ENCODE assay signal across 12 mouse cellular contexts in genomic region chr1:81952095-81952494, GRCm38 (mm10).
"Had no signal": no experiment of that assay in that cellular context is flagged by ENCODE, and none has a peak within 500 bp of the region (broad histone marks: within the 10 kb centered on the region; RNA-seq: fewer than 3 reads in every experiment).

No protein-coding gene starts in this region.

- ATAC-seq: liver, embryonic 12.5 days had no signal

- H3K4me2 ChIP-seq: liver, embryonic 12.5 days; lung, embryonic 14.5 days; neural tube, embryonic 12.5 days had no signal

- DNase-seq: lung, adult 18-20 months; lung, embryonic 14.5 days; lung, postnatal 10 days; lung, postnatal 4 days; right cerebral cortex, postnatal 14 days; thymus, adult 18-20 months; thymus, postnatal 14 days; thymus, postnatal 36 days had no signal

- H3K36me3 ChIP-seq: liver, embryonic 12.5 days; midbrain, embryonic 10.5 days; neural tube, embryonic 12.5 days had no signal

- H3K4me1 ChIP-seq: liver, embryonic 12.5 days; neural tube, embryonic 12.5 days had no signal

- H3K27ac ChIP-seq: liver, embryonic 12.5 days; liver, embryonic 14.5 days; midbrain, embryonic 10.5 days; neural tube, embryonic 12.5 days had no signal

- H3K9me3 ChIP-seq: liver, embryonic 12.5 days; midbrain, embryonic 10.5 days; neural tube, embryonic 12.5 days had no signal

- H3K9ac ChIP-seq: liver, embryonic 12.5 days; liver, embryonic 14.5 days; lung, embryonic 14.5 days; neural tube, embryonic 12.5 days had no signal

- H3K27me3 ChIP-seq: liver, embryonic 12.5 days; neural tube, embryonic 12.5 days had no signal

- H3K4me3 ChIP-seq: liver, embryonic 12.5 days; midbrain, embryonic 10.5 days; neural tube, embryonic 12.5 days had no signal
